In the genomic region with DNA sequence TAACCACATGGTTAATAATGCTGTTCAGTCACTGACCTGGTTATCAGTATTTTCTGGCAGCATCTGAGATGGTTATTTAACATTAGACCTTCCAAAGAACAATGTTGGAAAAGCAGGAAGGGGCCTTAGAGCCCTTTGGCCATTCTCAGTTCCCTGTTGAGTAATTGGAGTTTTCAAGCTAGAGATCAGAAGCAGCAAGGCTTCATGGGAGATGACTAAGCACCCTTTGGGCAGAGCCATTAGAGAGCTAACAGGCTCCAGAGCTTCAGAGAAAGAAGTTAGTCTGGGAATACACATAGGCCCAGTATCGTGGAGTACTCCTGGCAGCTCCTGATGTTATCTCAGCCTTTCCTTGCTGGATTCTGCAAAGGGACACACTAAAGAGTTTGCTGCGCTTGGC, we compare ENCODE assay signal across 18 mouse cellular contexts. TPM values are rescaled to one million over a fixed set of nuclear protein-coding genes. Genes with fewer than 3 reads are reported as not detected.
DNase-seq lines count a peak whose midpoint lies in the region; ATAC-seq and TF ChIP-seq lines count a peak whose summit lies in the region.
"Had no signal": no experiment of that assay in that cellular context is flagged by ENCODE, and none has a peak within 500 bp of the region (broad histone marks: within the 10 kb centered on the region; RNA-seq: fewer than 3 reads in every experiment).

No protein-coding gene starts in this region.

- H3K9me3 ChIP-seq in lung, postnatal 0 days (ENCODE audit: low read length) = no peaks in the 10 kb centered on the region
- H3K9me3 ChIP-seq: hindbrain, embryonic 15.5 days; liver, embryonic 13.5 days; neural tube, embryonic 13.5 days had no signal

- H3K36me3 ChIP-seq in lung, postnatal 0 days (ENCODE audit: insufficient read depth, low read length) = no peaks in the 10 kb centered on the region
- H3K36me3 ChIP-seq: hindbrain, embryonic 15.5 days; liver, embryonic 13.5 days; neural tube, embryonic 13.5 days had no signal

- no peak for TF ChIP-seq CTCF in gastrocnemius, adult 2 months (IDR thresholded peaks at IDR 0.05)
- TF ChIP-seq CTCF in lung, postnatal 0 days (IDR thresholded peaks at IDR 0.05) = no peak

- intact Hi-C loops in gastrocnemius, adult 2 months (cut with DNase I) = no loop called here

- H3K9ac ChIP-seq in lung, postnatal 0 days (replicated peaks; ENCODE audit: low read depth) = no peak overlapping the region
- H3K9ac ChIP-seq: hindbrain, embryonic 15.5 days; liver, embryonic 13.5 days; neural tube, embryonic 13.5 days had no signal

- H3K4me1 ChIP-seq in lung, postnatal 0 days (ENCODE audit: insufficient read depth, low read depth, low read length) = peaks cover under 1% of the 10 kb centered on the region; the same call in 1 of the 2 replicates
- H3K4me1 ChIP-seq: hindbrain, embryonic 15.5 days had no signal

- no peak for DNase-seq in gastrocnemius, adult 2 months
- no peak for DNase-seq in gastrocnemius, postnatal 4 days (ENCODE audit: low spot score in 2 of 2)
- peak; percentile 17 for DNase-seq in lung, postnatal 0 days (ENCODE audit: low spot score)
- DNase-seq in lung, postnatal 14 days = no peak
- DNase-seq in brain, adult 2 months (ENCODE audit: low read depth, low spot score) = peak; percentile 46
- DNase-seq in skeletal muscle tissue, adult 2 months (ENCODE audit: low read depth, low spot score) = peak; percentile 48
- no peak for DNase-seq in right cerebral cortex, adult 2 months (ENCODE audit: low spot score in 2 of 2)
- DNase-seq in retina, embryonic 14.5 days (ENCODE audit: low spot score) = no peak
- DNase-seq: cerebellum, postnatal 36 days; kidney, postnatal 14 days; liver, embryonic 13.5 days; lung, postnatal 10 days had no signal

- 56% methylated on average over 2 of the region's 2 CpGs for WGBS in lung, postnatal 0 days

- no peak; the same call in 1 of the 2 replicates for ATAC-seq in lung, postnatal 0 days
- ATAC-seq: forebrain, embryonic 16.5 days; intestine, embryonic 16.5 days had no signal

- H3K27me3 ChIP-seq in lung, postnatal 0 days (replicated peaks; ENCODE audit: insufficient read depth, low read length) = no peaks in the 10 kb centered on the region
- H3K27me3 ChIP-seq: hindbrain, embryonic 15.5 days; neural tube, embryonic 13.5 days had no signal

- peak overlapping the region; percentile 49 for H3K27ac ChIP-seq in gastrocnemius, adult 2 months
- no peak overlapping the region for H3K27ac ChIP-seq in lung, postnatal 0 days (ENCODE audit: low read length)
- H3K27ac ChIP-seq: hindbrain, embryonic 15.5 days; liver, embryonic 13.5 days; neural tube, embryonic 13.5 days had no signal

- no peak overlapping the region for H3K4me3 ChIP-seq in gastrocnemius, adult 2 months
- no peak overlapping the region for H3K4me3 ChIP-seq in lung, postnatal 0 days (ENCODE audit: low read depth, low read length)
- H3K4me3 ChIP-seq: erythroblast, embryonic 14.5 days; hindbrain, embryonic 15.5 days; liver, embryonic 13.5 days; neural tube, embryonic 13.5 days had no signal

- H3K4me2 ChIP-seq in lung, postnatal 0 days (replicated peaks; ENCODE audit: low read depth, low read length) = no peak overlapping the region
- H3K4me2 ChIP-seq: hindbrain, embryonic 15.5 days; liver, embryonic 13.5 days; midbrain, embryonic 11.5 days; neural tube, embryonic 13.5 days had no signal

- no peak for TF ChIP-seq EP300 in lung, postnatal 0 days (IDR thresholded peaks at IDR 0.05)

RNA-seq across cellular contexts. Expression of a gene that starts 8.1 kb away (rescaled TPM):
- 10 to 100 TPM; 15.0 to 17.1 TPM for total RNA-seq in gastrocnemius, adult 2 months (2021)
- total RNA-seq in gastrocnemius, postnatal 4 days (2021) = 10 to 100 TPM; 33.3 to 35.8 TPM
- polyA plus RNA-seq in lung, postnatal 0 days (2015; fragmentation: Nextera tagmentation; extraction: Ambion mirVana) = 45.9 and 51.8 TPM in 2 replicates

Comparison
In these comparisons a context has a peak if more than half of its experiments do, and no peak if none do; other contexts are left out.
1. DNase-seq: peak in lung, postnatal 0 days (single experiment), brain, adult 2 months (single experiment) and skeletal muscle tissue, adult 2 months (single experiment); none in gastrocnemius, adult 2 months (single experiment), gastrocnemius, postnatal 4 days (0 of 2), lung, postnatal 14 days (single experiment), right cerebral cortex, adult 2 months (0 of 2) and retina, embryonic 14.5 days (single experiment).